Mouse (Mus musculus) cerebellum, adult 2 months (tissue): ENCODE data around the gene Elf1.

Experiments
- CTCF ChIP-seq: fragments of 200-500 bp; IDR thresholded peaks from 2 replicates; pipeline ENCODE4 v1.5.1; 2011; ENCODE audit warnings: low read depth, mild to moderate bottlenecking, control low read depth, low read length, moderate library complexity, borderline replicate concordance; ENCODE audit not compliant: insufficient read depth
- POLR2A ChIP-seq: fragments of 200-500 bp; IDR thresholded peaks from 2 replicates; pipeline ENCODE4 v1.6.1; 2011; ENCODE audit warnings: low read length, control low read depth, borderline replicate concordance; ENCODE audit not compliant: insufficient read depth

GRCm38 (mm10) chr14:79522387-79522786 is 41.4 kb downstream of the Elf1 start:
- TF ChIP-seq CTCF: no peak
- TF ChIP-seq POLR2A: no peak
